Mouse (Mus musculus): Measurements from ENCODE around the gene Bhlha9. TPM values are rescaled to one million over a fixed set of nuclear protein-coding genes. Genes with fewer than 3 reads are reported as not detected.

The Bhlha9 gene
- polyA plus RNA-seq, 1 experiment, result not detected

DNA sequence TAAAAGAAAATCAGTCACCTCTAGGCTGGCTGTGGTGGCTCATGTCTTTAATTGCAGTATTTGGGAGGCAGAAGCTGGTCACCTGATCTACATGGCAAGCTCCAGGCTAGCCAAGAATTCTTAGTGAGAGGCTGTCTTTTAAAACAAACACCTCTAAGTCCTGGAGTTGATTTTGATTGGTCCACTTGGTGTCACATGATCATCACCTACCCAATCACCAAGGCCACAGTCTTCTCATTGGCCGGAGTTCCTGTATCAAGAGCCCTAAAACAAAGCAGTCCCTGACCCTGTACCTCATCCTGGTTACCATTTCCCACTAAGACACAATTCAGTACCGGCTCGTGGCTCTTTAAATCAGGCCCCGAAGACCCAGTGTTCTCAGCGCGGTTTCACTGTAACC is 23.5 kb downstream of the Bhlha9 start:
- H3K27me3 ChIP-seq (ENCODE audit: control insufficient read depth, insufficient read depth, low read length), result no peaks in the 10 kb centered on the region
- H3K27ac ChIP-seq (ENCODE audit: control insufficient read depth, insufficient read depth, low read length), result no peak overlapping the region
- 71% methylated on average over 6 of the region's 6 CpGs for WGBS
- no peaks in the 10 kb centered on the region for H3K36me3 ChIP-seq (ENCODE audit: control insufficient read depth, insufficient read depth, low read length)
- no peaks in the 10 kb centered on the region for H3K4me1 ChIP-seq (replicated peaks; ENCODE audit: control insufficient read depth, insufficient read depth, low read length)
- no peak for TF ChIP-seq POLR2A (IDR thresholded peaks at IDR 0.05; ENCODE audit: control insufficient read depth, extremely low read depth, insufficient read depth, low read length, poor library complexity)
- no peak for TF ChIP-seq CTCF (IDR thresholded peaks at IDR 0.05; ENCODE audit: borderline replicate concordance, control insufficient read depth, extremely low read depth, insufficient read depth, low read length, poor library complexity)
- no peak for DNase-seq
- H3K4me3 ChIP-seq (ENCODE audit: control insufficient read depth, insufficient read depth, low read length), result no peak overlapping the region

DNA sequence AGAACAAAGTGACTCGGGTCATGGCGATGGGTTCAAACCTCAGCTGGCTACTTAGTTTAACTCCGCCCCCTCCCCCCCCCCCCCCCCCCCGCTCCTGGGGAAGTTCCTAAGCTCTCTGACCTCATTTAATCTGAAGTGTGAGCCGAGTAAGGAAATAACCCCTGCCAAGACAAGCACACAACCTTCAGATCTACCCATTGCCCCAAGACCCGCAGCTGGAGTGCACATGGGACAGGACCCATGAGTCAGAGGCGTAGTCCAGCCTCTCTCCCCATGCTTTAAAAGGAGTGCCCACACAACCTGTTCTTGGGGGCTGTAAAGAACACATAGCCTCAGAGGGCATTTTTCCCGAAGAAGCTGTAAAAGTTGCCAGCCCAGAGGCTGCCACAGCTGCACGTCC is 27.4 kb downstream of the Bhlha9 start:
- Histone ChIP-seq H3K4me3 (ENCODE audit: control insufficient read depth, insufficient read depth, low read length) (no peak overlapping the region), H3K36me3 (ENCODE audit: control insufficient read depth, insufficient read depth, low read length) (no peaks in the 10 kb centered on the region), H3K4me1 (replicated peaks; ENCODE audit: control insufficient read depth, insufficient read depth, low read length) (no peaks in the 10 kb centered on the region), H3K27ac (ENCODE audit: control insufficient read depth, insufficient read depth, low read length) (no peak overlapping the region), H3K27me3 (ENCODE audit: control insufficient read depth, insufficient read depth, low read length) (no peaks in the 10 kb centered on the region)
- 65% methylated on average over 8 of the region's 9 CpGs for WGBS
- TF ChIP-seq POLR2A (IDR thresholded peaks at IDR 0.05; ENCODE audit: control insufficient read depth, extremely low read depth, insufficient read depth, low read length, poor library complexity) (no peak), CTCF (IDR thresholded peaks at IDR 0.05; ENCODE audit: borderline replicate concordance, control insufficient read depth, extremely low read depth, insufficient read depth, low read length, poor library complexity) (no peak)
- no peak for DNase-seq

DNA sequence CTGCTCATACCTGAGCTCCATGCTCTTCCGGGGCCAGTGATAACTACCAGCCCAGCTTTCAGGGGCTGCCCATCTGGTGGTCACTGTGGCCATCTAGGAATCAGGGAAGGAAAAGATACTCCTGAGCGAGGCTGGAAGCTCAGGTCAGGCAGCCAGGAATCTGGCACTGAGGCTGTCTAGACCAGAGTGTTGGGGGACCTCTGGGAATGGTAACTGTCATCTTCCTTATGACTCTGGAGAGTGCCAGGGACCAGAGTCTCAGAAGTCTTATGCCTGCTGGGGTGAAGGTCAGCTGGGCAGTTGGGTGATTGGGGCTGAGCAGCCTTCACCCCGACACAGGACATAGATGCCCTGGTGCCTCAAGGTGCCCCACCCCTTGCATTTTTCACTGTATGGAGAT is 35.4 kb downstream of the Bhlha9 start:
- H3K4me1 ChIP-seq (replicated peaks; ENCODE audit: control insufficient read depth, insufficient read depth, low read length), result no peaks in the 10 kb centered on the region; the same call in 1 of the 2 replicates
- no peak for DNase-seq
- TF ChIP-seq POLR2A (IDR thresholded peaks at IDR 0.05; ENCODE audit: control insufficient read depth, extremely low read depth, insufficient read depth, low read length, poor library complexity) (no peak), CTCF (IDR thresholded peaks at IDR 0.05; ENCODE audit: borderline replicate concordance, control insufficient read depth, extremely low read depth, insufficient read depth, low read length, poor library complexity) (no peak)
- no peaks in the 10 kb centered on the region for H3K27me3 ChIP-seq (ENCODE audit: control insufficient read depth, insufficient read depth, low read length)
- H3K4me3 ChIP-seq (ENCODE audit: control insufficient read depth, insufficient read depth, low read length), result no peak overlapping the region
- 91% methylated on average over 3 of the region's 3 CpGs for WGBS
- no peak overlapping the region for H3K27ac ChIP-seq (ENCODE audit: control insufficient read depth, insufficient read depth, low read length)
- H3K36me3 ChIP-seq (ENCODE audit: control insufficient read depth, insufficient read depth, low read length), result no peaks in the 10 kb centered on the region

DNA sequence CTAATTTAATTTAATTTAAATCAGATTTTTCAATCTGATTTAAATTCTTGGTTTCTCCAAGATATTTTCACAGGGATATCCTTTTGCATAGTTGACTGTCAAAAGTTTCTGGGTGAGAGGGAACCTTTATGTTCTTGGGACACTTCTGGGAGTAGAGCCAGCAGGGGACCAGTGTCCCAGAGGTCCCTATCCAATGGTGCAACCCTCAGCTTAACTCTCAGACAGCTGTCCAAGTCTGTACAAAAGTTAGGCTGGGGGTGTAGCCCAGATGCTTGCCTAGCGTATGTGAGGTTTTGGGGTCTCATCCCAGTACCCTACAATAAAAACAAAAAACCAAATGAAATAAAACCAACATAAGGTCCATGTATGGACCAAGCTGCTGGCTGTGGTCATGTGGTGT is 35.8 kb downstream of the Bhlha9 start:
- 97% methylated on average over 1 of the region's 1 CpGs for WGBS
- no peak for DNase-seq
- Histone ChIP-seq H3K27me3 (ENCODE audit: control insufficient read depth, insufficient read depth, low read length) (no peaks in the 10 kb centered on the region), H3K27ac (ENCODE audit: control insufficient read depth, insufficient read depth, low read length) (no peak overlapping the region), H3K4me3 (ENCODE audit: control insufficient read depth, insufficient read depth, low read length) (no peak overlapping the region), H3K4me1 (replicated peaks; ENCODE audit: control insufficient read depth, insufficient read depth, low read length) (no peaks in the 10 kb centered on the region; the same call in 1 of the 2 replicates), H3K36me3 (ENCODE audit: control insufficient read depth, insufficient read depth, low read length) (no peaks in the 10 kb centered on the region)
- TF ChIP-seq CTCF (IDR thresholded peaks at IDR 0.05; ENCODE audit: borderline replicate concordance, control insufficient read depth, extremely low read depth, insufficient read depth, low read length, poor library complexity) (no peak), POLR2A (IDR thresholded peaks at IDR 0.05; ENCODE audit: control insufficient read depth, extremely low read depth, insufficient read depth, low read length, poor library complexity) (no peak)

DNA sequence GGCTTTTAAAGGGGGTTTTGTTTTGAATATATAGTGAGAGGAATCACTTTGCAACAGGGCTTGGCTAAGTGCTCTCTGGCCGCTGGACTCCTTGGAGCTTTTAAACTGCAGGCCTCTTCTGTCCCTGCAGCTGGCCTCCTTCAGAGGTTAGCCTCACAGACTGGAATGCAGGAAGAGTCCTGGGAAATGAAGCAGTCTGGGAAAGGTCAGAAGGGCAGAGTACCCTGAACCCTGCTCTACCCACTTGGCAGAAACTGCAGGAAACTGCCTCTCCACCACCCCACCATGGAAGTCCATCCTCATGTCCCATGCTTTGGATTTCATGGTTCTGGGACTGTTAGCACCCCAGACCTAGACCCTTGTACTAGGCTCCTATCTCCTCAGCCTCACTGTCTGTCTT is 36.6 kb downstream of the Bhlha9 start:
- Histone ChIP-seq H3K36me3 (ENCODE audit: control insufficient read depth, insufficient read depth, low read length) (no peaks in the 10 kb centered on the region), H3K4me1 (replicated peaks; ENCODE audit: control insufficient read depth, insufficient read depth, low read length) (no peaks in the 10 kb centered on the region; the same call in 1 of the 2 replicates), H3K27me3 (ENCODE audit: control insufficient read depth, insufficient read depth, low read length) (no peaks in the 10 kb centered on the region), H3K27ac (ENCODE audit: control insufficient read depth, insufficient read depth, low read length) (no peak overlapping the region), H3K4me3 (ENCODE audit: control insufficient read depth, insufficient read depth, low read length) (no peak overlapping the region)
- no peak for TF ChIP-seq POLR2A (IDR thresholded peaks at IDR 0.05; ENCODE audit: control insufficient read depth, extremely low read depth, insufficient read depth, low read length, poor library complexity)
- no peak for TF ChIP-seq CTCF (IDR thresholded peaks at IDR 0.05; ENCODE audit: borderline replicate concordance, control insufficient read depth, extremely low read depth, insufficient read depth, low read length, poor library complexity)
- no peak for DNase-seq
- WGBS, result 100% methylated on average over 1 of the region's 1 CpGs

DNA sequence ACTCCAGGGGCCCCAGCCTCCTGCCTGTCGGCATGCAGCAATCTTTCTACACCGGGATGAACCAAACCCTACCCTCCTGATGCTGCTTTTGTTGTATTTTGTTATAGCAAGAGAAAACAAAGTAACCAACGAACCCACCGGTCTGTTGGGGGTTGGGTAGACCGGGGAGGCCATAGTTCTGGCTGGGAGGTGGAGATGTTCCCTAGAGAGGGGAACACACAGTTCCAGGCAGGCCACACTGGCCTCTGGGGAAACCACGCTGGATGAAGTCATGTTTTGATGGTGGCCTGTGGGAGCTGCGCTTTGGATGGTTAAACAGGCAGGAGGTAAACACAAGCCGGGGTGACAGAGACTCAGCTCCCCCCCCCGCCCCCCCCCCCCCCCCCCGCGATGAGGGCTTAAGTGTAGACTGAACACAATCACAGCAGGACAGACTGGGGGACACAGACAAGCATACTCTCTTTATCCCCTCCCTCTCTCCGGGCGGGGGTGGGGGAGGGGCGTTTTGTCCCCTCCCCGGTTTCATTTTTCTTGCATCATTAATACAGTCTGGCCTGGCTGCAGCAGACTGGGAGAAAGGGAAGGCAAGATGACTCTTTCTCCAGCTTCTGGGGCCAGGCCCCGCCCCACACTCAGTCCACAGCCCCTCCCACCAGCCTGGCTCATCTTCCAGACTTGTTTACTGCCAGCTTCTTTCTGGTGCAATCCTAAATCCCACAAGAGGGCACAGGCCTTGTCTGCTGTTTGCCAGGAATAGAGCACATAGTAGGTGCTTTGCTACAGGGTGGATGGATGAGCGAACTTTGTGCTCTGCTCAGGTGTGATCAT is 37.6 kb downstream of the Bhlha9 start:
- Histone ChIP-seq H3K4me1 (replicated peaks; ENCODE audit: control insufficient read depth, insufficient read depth, low read length) (no peaks in the 10 kb centered on the region; the same call in 1 of the 2 replicates), H3K4me3 (ENCODE audit: control insufficient read depth, insufficient read depth, low read length) (no peak overlapping the region), H3K27me3 (ENCODE audit: control insufficient read depth, insufficient read depth, low read length) (no peaks in the 10 kb centered on the region), H3K27ac (ENCODE audit: control insufficient read depth, insufficient read depth, low read length) (no peak overlapping the region), H3K36me3 (ENCODE audit: control insufficient read depth, insufficient read depth, low read length) (no peaks in the 10 kb centered on the region)
- WGBS, result 54% methylated on average over 13 of the region's 17 CpGs
- DNase-seq, result no peak
- no peak for TF ChIP-seq CTCF (IDR thresholded peaks at IDR 0.05; ENCODE audit: borderline replicate concordance, control insufficient read depth, extremely low read depth, insufficient read depth, low read length, poor library complexity)
- TF ChIP-seq POLR2A (IDR thresholded peaks at IDR 0.05; ENCODE audit: control insufficient read depth, extremely low read depth, insufficient read depth, low read length, poor library complexity), result no peak
